Mouse (Mus musculus) lung, postnatal 36 days (tissue): Measurements from ENCODE around the gene Ptdss2.

Experiments used
- DNase-seq: peaks from one replicate; pipeline ENCODE4 v3.0.0; 2022; ENCODE audit warnings: mixed read lengths

Gene Ptdss2

GRCm38 (mm10) chr7:141122245-141122644 lies at the start of gene Ptdss2:
Gene Ptdss2 (plus strand): TSS chr7:141122382.
- DNase-seq, result peak; percentile 82

- DNase-seq, result no peak
Observed at GRCm38 (mm10) chr7:141073782-141074181, 48.4 kb upstream of the Ptdss2 start.

- no peak for DNase-seq
Observed at GRCm38 (mm10) chr7:141077841-141078240, 44.3 kb upstream of the Ptdss2 start, which contains the start of gene Pkp3. Gene Pkp3 (plus strand): TSS chr7:141078218.

- no peak for DNase-seq
Observed at GRCm38 (mm10) chr7:141078876-141079275, 43.3 kb upstream of the Ptdss2 start.

DNA sequence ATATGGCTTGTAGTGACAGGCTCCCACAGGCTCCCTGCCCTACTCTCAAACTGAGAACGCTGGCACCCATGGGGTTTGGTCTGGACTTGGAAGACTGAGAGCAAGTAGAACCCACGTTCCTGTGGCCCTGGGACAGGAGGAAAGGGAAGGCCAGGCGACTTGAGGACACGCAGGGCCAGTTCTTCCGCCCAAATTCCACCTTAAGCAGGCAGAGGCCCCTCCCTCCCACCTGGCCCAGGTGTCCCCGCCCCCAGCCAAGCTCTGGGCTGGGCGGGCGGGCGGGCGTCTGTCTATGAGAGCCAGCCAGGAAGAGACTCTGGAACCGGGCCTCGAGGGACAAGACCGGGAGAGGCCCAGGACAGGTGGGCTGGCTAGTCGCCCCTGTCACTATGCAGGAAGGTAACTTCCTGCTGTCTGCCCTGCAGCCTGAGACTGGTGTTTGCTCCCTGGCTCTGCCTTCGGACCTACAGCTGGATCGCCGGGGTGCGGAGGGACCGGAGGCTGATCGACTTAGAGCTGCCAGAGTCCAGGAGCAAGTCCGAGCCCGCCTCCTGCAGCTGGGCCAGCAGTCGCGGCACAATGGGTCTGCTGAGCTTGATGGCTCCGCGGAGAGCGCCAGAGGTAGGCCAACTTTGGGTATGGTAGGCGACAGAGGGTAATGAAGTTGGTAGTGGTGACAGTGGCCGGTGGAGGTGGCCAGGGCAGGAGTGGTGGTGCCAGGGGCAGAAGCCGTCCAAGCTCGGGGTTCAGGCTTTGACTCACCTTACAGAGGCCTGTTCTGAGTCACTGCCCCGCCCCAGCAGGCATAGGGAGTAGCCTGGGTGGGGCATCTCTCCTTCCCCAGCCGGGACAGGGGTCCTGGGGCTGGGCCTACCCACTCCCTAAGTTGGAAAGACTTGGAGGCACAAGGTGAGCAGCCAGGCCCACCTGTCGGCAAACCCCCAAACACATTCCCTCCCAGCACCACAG lies 42.4 kb upstream of the Ptdss2 start:
- peak; percentile 75 for DNase-seq

GRCm38 (mm10) chr7:141087894-141088293 lies 34.3 kb upstream of the Ptdss2 start:
- peak; percentile 39 for DNase-seq

DNA sequence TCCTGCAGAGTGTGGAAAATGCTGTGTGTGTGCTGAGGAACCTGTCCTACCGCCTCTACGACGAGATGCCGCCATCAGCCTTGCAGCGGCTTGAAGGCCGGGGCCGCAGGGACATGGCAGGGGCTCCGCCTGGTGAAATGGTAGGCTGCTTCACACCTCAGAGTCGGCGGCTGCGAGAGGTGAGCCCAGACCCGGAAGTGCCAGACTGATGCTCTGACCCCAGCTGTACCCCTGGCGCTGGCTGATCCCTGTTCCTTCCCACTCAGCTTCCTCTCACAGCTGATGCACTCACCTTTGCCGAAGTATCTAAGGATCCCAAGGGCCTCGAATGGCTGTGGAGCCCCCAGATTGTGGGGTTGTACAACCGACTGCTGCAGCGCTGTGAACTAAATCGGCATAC lies 33.7 kb upstream of the Ptdss2 start:
- no peak for DNase-seq

DNA sequence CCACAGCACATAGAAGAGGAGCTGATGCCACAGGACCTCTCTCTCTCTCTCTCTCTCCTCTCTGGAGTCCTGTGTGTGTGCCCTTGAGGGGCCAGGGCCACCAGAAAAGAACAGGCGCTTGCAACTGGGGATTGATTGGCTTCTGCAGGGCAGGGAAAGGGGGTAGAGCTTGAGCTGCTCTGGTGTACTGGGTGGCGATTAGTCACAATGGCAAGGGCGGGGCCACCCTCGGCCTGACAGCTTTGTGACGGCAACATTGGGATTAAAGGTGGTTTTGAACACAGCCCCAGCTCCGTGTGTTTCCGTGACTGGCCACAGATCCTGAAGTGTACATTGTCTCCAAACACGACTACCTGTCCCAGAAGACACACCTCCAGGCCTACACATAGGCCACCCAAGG lies 32.0 kb upstream of the Ptdss2 start:
- DNase-seq, result no peak

DNA sequence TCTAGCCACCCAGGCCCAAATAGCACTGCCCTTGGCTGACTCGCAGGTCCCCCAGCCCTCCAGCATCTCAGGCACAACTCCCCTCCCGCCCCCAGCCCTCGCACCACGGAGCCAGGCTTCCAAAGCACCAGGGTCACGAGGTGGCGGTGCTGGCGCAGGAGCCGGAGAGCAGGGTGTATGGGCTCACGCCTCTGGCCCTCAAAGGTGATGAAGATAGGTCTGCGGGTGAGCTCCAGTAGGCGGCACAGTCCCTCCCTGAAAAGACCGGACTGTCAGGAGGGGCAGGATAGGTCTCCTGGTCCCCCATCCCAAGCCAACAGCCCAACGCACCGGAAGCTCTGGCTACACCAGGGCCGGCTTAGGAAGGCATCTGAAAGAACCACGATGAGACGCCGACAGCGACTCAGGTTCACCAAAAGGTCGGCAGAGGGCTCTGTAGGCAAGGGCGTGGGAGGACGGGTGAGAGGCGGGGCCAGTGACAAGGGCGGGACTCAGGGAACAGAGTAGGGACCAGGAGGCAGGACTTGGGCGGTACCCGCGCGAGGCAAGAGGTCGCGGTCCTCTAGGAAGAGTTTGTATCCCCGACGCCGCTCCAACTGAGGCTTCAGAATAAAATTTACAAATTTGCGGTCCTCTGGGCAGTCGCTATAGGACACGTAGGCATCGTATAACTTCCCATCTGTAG lies 30.0 kb upstream of the Ptdss2 start:
- peak; percentile 97 for DNase-seq

GRCm38 (mm10) chr7:141093950-141094349 lies 28.2 kb upstream of the Ptdss2 start:
- no peak for DNase-seq

DNA sequence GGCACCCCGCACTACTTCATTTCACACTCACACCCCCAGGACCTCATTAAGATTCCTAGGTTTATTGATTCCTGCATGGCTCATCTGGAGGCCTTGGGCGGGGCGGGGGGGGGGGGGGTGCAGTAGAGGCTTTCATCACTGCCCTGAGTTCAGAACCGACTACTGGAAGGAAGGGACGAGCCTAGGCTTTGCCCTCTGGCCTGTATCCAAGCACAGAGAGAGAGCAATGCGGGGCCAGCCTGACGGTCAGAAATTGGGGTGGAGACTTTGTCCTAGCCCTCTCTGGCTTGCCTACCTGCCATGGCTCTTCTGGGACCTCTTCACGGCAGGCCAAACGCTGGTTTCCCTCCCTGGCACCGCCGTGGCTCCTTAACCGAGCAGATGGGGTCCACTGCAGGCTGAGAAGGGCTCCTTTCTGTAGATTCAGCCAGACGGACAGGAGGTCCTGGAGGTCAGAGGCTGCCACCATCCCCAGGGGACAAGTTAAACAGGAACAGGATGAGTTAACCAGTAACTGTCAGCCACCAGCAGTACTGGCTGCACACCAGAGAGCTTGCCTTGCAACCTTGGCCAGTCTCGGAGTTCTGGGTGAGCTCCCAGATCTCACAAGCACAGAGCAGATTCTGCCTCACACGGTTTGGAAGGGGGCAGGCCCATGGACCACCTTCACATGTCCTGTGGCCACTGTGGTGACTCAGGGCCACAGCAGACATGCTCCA lies 27.5 kb upstream of the Ptdss2 start:
- no peak for DNase-seq

GRCm38 (mm10) chr7:141096021-141096420 lies 26.2 kb upstream of the Ptdss2 start:
- no peak for DNase-seq

DNA sequence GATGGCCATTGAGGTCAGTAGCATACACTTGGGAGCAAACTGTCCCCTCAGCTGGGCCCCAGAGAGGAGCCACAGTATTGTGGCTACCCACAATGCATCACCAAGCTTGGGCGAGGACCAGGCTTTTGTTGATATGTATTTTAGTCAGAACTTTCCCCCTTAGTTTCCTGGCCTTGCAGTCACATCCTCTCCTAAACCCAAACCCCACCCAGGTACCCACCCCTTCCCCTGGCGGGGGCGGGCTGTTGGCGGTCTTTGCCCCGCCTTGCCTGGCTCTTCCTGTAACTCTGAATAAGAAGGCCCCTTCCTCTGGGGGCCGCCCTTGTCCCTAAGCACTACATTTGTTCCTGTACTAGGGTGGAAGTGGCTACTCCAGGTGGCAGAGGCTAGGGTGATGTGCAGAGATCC lies 25.5 kb upstream of the Ptdss2 start:
- DNase-seq, result peak; percentile 89

DNA sequence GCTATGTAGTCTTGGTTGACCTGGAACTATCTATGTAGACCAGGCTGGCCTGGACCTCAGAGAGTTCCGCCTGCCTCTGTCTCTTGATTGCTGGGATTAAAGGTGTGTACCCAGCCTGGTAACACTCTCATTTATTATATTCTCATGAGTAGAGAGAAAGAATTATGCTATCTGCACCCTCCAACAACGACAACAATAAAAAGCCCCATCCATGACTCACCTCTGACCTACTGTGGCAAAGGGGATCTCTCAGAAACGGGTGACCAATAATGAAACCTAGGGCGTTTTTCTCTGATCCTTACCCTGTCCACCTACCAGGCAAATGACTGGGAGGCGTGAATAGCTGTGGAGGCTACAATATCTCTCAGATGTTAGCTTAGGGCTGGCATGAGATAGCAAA lies 25.0 kb upstream of the Ptdss2 start:
- no peak for DNase-seq

GRCm38 (mm10) chr7:141099911-141100691 lies 22.1 kb upstream of the Ptdss2 start, which contains the start of gene Sigirr:
Gene Sigirr (minus strand): TSS chr7:141100572.
- peak; percentile 72 for DNase-seq

- no peak for DNase-seq
Observed at GRCm38 (mm10) chr7:141103161-141103560, 19.0 kb upstream of the Ptdss2 start.

DNA sequence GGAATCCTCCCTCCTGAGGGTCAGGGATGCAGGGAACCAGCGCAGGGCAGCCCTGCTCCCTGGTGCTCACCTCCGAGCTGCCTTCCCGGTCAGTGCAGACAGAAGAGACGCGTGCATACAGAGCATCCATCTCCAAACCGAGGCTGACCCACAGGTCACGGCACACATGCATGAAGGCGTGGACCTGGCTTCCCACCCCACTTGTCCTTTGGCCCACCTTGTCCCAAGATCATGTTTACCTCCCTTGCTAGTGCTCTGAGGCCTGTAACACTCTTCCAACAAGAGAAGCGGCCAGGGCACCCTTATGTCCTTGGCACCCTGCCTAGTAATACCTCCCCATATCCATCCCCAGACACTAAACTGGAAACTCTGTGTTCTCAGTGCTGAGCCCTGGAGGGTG lies 6.3 kb upstream of the Ptdss2 start:
- no peak for DNase-seq

GRCm38 (mm10) chr7:141117636-141118035 lies 4.5 kb upstream of the Ptdss2 start, which contains the start of gene Ano9:
Gene Ano9 (minus strand): TSS chr7:141117806.
- peak; percentile 61 for DNase-seq

- DNase-seq, result no peak
Observed at GRCm38 (mm10) chr7:141119487-141119886, 2.7 kb upstream of the Ptdss2 start.

- no peak for DNase-seq
Observed at GRCm38 (mm10) chr7:141120605-141121004, 1.6 kb upstream of the Ptdss2 start.

DNA sequence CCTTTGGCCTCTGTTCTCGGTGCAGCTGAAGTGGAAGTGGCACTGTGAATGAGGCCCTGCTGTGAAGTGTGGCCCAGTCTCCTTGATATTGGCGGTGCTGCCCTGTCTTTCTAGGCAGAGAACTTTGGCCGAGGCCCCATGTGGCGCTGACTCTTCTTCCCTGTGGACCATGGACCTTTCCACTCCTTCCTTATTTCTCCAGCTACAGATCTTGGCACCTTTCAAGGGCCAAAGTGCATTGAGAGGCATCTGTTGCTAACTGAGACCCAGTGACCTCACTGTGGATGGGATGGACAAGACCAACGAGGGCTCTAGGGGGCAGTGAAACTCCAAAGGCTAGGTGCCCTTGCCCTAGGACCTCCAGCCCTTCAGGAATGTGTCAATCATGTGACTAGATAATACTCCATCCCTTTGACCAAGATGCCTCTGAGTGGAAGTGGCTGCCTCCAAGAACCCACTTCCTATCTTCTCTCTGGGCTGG lies 1.1 kb upstream of the Ptdss2 start:
- DNase-seq, result peak; percentile 41
